Mouse (Mus musculus): ENCODE results near the gene Paox. TPM values are rescaled to one million over a fixed set of nuclear protein-coding genes. Genes with fewer than 3 reads are reported as not detected.
"Not testable (repeated sequence)": the region's sequence is repeated elsewhere in the genome, so short reads cannot be mapped to it uniquely, and the experiment has no call there.

The Paox gene
- polyA plus RNA-seq, 1 experiment: 9.8 TPM

DNA sequence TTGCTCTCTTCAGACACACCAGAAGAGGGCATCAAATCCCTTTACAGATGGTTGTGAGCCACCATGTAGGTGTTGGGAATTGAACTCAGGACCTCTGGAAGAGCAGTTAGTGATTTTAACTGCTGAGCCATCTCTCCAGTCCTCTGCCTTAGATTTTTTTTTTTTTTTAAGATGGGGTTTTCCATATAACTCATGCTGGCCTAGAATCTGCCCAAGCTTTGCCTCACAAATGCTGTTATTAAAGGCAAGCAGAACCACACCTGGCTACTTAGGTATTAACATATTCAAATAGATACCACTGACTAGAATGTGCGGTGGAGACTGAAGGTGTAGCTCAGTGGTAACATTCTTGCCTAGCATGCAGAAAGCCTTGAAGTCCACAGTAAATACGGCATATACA lies 4.9 kb downstream of the Paox start:
- H3K27ac ChIP-seq (ENCODE audit: insufficient read depth, low read length): no peak overlapping the region
- H3K4me1 ChIP-seq (ENCODE audit: control insufficient read depth, insufficient read depth, low read length): no peaks in the 10 kb centered on the region
- TF ChIP-seq CTCF (IDR thresholded peaks at IDR 0.05; ENCODE audit: borderline replicate concordance, insufficient read depth, low read length): no peak
- TF ChIP-seq POLR2A (IDR thresholded peaks at IDR 0.05; ENCODE audit: low read depth, low read length): no peak
- no peak overlapping the region for H3K4me3 ChIP-seq (ENCODE audit: insufficient read depth, low read length)

DNA sequence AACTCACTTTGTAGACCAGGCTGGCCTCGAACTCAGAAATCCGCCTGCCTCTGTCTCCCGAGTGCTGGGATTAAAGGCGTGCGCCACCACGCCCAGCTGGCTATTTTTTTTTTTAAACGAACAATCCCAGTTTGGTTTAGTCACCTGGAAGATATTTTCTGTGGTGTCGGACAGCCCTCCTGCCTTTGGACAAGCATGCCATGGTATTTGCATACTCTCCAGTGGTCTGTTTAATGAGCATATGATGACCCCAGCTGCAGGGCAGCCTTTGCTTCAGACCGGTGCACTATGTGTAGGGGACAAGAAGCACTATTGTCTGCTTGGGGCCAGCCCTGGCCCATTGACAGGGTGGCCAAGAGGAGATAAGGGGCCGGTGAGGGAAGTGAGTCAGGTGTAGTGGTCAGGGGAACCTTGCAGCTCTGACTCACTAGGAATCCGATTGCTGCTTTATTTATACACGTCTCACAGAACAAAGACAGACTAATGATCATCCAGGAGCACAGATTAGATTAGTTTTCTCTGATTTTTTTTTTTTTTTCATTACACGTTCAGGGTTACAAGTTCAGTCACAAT lies 5.8 kb downstream of the Paox start:
- H3K4me3 ChIP-seq (ENCODE audit: insufficient read depth, low read length): no peak overlapping the region
- no peak overlapping the region for H3K27ac ChIP-seq (ENCODE audit: insufficient read depth, low read length)
- TF ChIP-seq POLR2A (IDR thresholded peaks at IDR 0.05; ENCODE audit: low read depth, low read length) (no peak), CTCF (IDR thresholded peaks at IDR 0.05; ENCODE audit: borderline replicate concordance, insufficient read depth, low read length) (no peak)
- no peaks in the 10 kb centered on the region for H3K4me1 ChIP-seq (ENCODE audit: control insufficient read depth, insufficient read depth, low read length)

DNA sequence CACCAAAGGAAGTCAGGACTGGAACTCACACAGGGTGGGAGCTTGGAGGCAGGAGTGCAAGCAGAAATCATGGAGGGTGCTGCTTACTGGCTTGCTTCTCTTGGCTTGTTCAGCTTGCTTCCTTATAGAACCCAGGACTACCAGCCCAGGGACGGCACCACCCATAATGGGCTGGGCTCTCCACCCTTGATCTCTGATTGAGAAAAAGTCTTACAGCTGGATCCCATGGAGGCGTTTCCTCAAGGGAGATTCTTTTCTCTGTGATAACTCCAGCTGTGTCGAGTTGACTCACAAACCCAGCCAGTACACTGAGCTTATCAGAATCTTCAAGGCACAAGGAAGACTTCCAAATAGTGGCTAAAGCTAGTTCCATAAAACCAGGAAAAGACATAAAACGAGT lies 7.2 kb downstream of the Paox start:
- Histone ChIP-seq H3K27ac (ENCODE audit: insufficient read depth, low read length) (0 out of 2 replicates have a peak overlapping the region, but pooled peaks have one; percentile 23), H3K4me3 (ENCODE audit: insufficient read depth, low read length) (no peak overlapping the region), H3K4me1 (ENCODE audit: control insufficient read depth, insufficient read depth, low read length) (peaks cover 2% of the 10 kb centered on the region; the same call in 1 of the 2 replicates)
- no peak for TF ChIP-seq POLR2A (IDR thresholded peaks at IDR 0.05; ENCODE audit: low read depth, low read length)
- TF ChIP-seq CTCF (IDR thresholded peaks at IDR 0.05; ENCODE audit: borderline replicate concordance, insufficient read depth, low read length): no peak

DNA sequence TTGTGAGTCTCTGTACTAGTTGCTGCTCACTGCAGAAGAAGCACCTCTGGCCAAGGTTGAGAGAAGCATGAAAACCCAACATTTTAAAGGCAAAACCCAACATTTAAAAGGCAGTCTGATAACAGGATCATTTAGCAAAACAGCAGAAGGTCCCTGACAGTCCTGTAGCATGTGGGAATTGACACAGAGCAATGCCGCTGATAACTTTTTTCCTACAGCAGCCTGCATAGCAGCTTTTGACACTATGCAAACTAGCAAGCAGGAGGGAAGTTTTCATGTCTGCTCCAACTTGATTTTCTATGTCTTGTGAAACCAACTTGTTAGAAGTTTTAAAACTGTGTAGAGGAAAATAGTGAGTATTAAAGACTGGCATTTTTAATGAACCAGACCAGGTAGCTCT lies 8.8 kb downstream of the Paox start:
- Histone ChIP-seq H3K4me1 (ENCODE audit: control insufficient read depth, insufficient read depth, low read length) (peaks cover 2% of the 10 kb centered on the region; the same call in 1 of the 2 replicates), H3K27ac (ENCODE audit: insufficient read depth, low read length) (no peak overlapping the region), H3K4me3 (ENCODE audit: insufficient read depth, low read length) (no peak overlapping the region)
- TF ChIP-seq CTCF (IDR thresholded peaks at IDR 0.05; ENCODE audit: borderline replicate concordance, insufficient read depth, low read length) (no peak), POLR2A (IDR thresholded peaks at IDR 0.05; ENCODE audit: low read depth, low read length) (no peak)

DNA sequence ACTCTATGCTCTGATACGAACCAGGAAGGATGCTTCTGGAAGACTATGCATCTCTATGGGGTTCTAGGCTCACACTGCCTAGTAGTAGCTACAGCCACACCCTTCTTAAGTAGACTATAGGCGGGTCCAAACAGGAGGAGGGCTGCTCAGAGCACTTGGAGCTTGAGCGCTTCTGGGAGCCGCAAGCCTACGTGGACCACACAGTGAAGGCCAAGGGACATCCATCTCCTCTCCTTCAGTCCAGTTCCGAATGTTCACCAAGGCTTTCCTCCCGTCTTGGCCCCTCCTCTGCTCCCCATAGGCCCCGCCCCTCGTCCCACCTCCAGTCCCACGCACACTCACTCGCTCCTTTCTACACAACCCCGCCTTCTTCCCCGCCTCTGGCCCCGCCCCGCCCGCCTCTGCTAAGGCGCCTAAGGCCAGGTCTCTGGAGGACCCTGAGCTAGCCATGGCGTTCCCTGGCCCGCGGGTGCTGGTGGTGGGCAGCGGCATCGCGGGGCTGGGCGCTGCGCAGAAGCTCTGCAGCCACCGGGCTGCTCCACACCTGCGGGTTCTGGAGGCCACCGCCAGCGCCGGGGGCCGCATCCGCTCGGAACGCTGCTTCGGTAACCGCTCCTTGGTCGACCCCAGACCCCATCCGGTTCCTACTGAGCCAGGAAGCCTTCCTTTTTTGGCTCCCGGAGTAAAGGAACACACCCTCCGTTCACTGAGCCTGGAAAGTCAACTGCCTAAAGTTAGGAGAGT lies 9.9 kb downstream of the Paox start:
- H3K4me3 ChIP-seq (ENCODE audit: insufficient read depth, low read length): peak overlapping the region; percentile 65
- no peak overlapping the region for H3K27ac ChIP-seq (ENCODE audit: insufficient read depth, low read length)
- H3K4me1 ChIP-seq (ENCODE audit: control insufficient read depth, insufficient read depth, low read length): peaks cover 2% of the 10 kb centered on the region; the same call in 1 of the 2 replicates
- TF ChIP-seq POLR2A (IDR thresholded peaks at IDR 0.05; ENCODE audit: low read depth, low read length): peak; percentile 86
- no peak for TF ChIP-seq CTCF (IDR thresholded peaks at IDR 0.05; ENCODE audit: borderline replicate concordance, insufficient read depth, low read length)

DNA sequence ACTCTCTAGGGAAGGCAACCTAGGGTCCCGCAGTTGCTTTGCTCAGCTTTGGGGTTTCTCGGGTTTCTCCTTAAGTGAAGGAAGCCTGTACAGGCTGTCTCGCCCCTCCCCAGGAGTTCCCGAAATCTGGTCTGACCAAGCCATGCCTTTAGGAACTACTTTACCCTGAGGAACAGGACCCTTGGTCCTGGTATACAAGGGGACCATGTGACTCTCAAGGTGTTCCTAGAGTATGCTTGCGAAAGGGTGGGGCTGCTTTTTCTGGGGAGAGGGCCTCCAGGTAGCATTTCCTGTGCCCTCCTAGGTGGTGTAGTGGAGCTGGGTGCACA lies 10.4 kb downstream of the Paox start:
- Histone ChIP-seq H3K4me3 (ENCODE audit: insufficient read depth, low read length) (peak overlapping the region; percentile 65), H3K4me1 (ENCODE audit: control insufficient read depth, insufficient read depth, low read length) (peaks cover 2% of the 10 kb centered on the region; the same call in 1 of the 2 replicates), H3K27ac (ENCODE audit: insufficient read depth, low read length) (no peak overlapping the region)
- no peak for TF ChIP-seq POLR2A (IDR thresholded peaks at IDR 0.05; ENCODE audit: low read depth, low read length)
- TF ChIP-seq CTCF (IDR thresholded peaks at IDR 0.05; ENCODE audit: borderline replicate concordance, insufficient read depth, low read length): no peak

DNA sequence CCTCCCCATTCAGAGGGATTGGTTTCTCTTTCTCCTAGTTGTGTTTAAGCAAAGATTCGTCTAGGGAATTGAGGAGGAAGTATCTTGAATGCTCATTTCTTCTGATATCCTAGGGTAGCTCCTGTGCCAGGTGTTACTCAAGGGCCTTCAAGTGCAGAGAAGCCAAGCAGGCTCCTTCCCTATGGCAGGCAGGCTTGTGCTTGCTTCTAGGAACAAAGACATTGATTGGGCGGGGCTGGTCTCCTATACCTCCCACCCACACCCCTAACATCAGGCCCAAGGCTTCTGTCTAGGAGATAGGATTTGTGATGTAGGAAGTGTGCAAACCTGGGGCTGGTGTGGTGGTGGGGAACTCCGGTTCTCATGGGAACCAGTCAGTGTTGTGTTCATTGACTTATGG lies 11.3 kb downstream of the Paox start:
- no peak overlapping the region for H3K4me3 ChIP-seq (ENCODE audit: insufficient read depth, low read length)
- TF ChIP-seq POLR2A (IDR thresholded peaks at IDR 0.05; ENCODE audit: low read depth, low read length) (no peak), CTCF (IDR thresholded peaks at IDR 0.05; ENCODE audit: borderline replicate concordance, insufficient read depth, low read length) (no peak)

DNA sequence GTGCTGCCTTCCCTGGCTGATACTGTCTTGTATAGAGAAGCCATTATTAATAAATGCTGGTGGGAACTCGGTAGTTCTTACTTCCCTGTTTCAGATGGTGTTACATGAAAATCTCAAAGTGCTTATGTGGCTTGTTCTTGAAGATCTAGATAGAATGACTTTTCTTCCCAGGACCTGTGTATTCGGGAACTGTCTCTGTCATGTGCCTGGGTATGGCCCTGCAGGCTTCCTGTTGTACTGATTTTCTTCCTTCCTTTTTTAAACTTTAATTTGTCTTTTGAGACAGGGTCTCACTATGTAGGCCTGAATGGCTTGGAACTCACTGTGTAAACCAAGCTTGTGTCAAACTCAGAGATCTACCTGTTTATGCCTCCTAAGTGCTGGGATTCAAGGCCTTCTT lies 12.3 kb downstream of the Paox start:
- TF ChIP-seq CTCF (IDR thresholded peaks at IDR 0.05; ENCODE audit: borderline replicate concordance, insufficient read depth, low read length) (no peak), POLR2A (IDR thresholded peaks at IDR 0.05; ENCODE audit: low read depth, low read length) (no peak)
- H3K27ac ChIP-seq (ENCODE audit: insufficient read depth, low read length): no peak overlapping the region
- peaks cover 2% of the 10 kb centered on the region; the same call in 1 of the 2 replicates for H3K4me1 ChIP-seq (ENCODE audit: control insufficient read depth, insufficient read depth, low read length)
- no peak overlapping the region for H3K4me3 ChIP-seq (ENCODE audit: insufficient read depth, low read length)

More for the DNA sequence above, 11.3 kb downstream of the Paox start:
- H3K4me1 ChIP-seq (ENCODE audit: control insufficient read depth, insufficient read depth, low read length): peaks cover 2% of the 10 kb centered on the region; the same call in 1 of the 2 replicates
- no peak overlapping the region for H3K27ac ChIP-seq (ENCODE audit: insufficient read depth, low read length)

DNA sequence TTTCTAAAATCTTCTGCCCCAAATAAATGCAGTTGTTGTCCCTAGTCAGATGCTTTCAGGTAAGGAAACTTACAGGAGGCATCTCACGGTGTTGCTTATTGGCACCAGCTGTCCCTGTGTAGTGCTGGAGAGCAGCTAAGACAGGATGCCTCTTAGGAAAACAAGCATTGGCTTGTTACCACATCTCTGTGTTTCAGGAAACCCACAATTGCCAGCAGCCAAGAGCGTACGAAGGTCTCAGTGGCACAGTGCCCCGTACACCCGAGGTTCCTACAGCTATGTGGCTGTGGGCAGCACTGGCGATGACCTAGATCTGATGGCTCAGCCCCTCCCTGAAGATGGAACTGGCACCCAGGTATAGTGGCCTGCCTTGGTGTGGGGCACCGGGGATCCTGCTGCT lies 16.6 kb downstream of the Paox start:
- not testable (repeated sequence) for H3K27ac ChIP-seq (ENCODE audit: insufficient read depth, low read length); H3K4me3 ChIP-seq (ENCODE audit: insufficient read depth, low read length); H3K4me1 ChIP-seq (ENCODE audit: control insufficient read depth, insufficient read depth, low read length)

DNA sequence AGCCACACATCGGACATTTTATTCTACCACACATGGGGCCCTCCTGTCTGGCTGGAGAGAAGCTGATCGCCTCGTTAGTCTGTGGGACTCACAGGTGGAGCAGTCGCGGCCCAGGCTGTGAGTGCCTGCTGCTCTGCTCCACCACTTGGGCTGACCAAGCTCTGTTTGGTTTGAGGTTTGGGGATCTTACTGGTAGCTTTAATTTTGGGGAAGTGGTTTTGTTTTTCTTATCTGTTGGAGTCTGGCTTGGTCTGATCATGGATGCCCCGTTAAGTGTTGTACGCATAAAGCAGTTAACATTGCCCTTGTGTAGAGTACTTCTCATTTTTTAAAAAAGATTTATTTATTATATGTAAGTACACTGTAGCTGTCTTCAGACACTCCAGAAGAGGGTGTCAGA lies 18.4 kb downstream of the Paox start:
- not testable (repeated sequence) for H3K4me3 ChIP-seq (ENCODE audit: insufficient read depth, low read length); H3K27ac ChIP-seq (ENCODE audit: insufficient read depth, low read length); H3K4me1 ChIP-seq (ENCODE audit: control insufficient read depth, insufficient read depth, low read length)

Measured in embryonic fibroblast, embryonic 13.5 days (primary cell).